Mouse (Mus musculus) large intestine, adult 2 months (tissue): ENCODE results near the gene Wnk2. TPM values are rescaled to one million over a fixed set of nuclear protein-coding genes. Genes with fewer than 3 reads are reported as not detected.

ENCODE experiments used
- DNase-seq: peaks from one replicate; pipeline ENCODE4 v3.0.0-alpha.2; 2012; ENCODE audit warnings: low read depth, low spot score
- WGBS: fragments of 180-500 bp; shearing (Covaris S2); methylation state at CpG from one replicate; pipeline ENCODE4 v1.1.7; 2018; 5-methylcytosine and 5-hydroxymethylcytosine counted together
- polyA plus RNA-seq: library from polyadenylated mRNA; depleted of rRNA; stranded (reverse); fragments of >200 nt; gene quantifications from 2 replicates; pipeline ENCODE4 v1.2.3, GENCODE M21; 2012

Gene Wnk2
- polyA plus RNA-seq, 1 experiment = 12.6 TPM

GRCm38 (mm10) chr13:49180274-49180673 is 32.5 kb upstream of the Wnk2 start:
- WGBS = 88% methylated on average over 5 of the region's 5 CpGs
- DNase-seq = no peak

- 43% methylated on average over 19 of the region's 19 CpGs for WGBS
- no peak for DNase-seq
These were observed 31.2 kb upstream of the Wnk2 start for GRCm38 (mm10) chr13:49178839-49179585.

- no peak for DNase-seq
- 78% methylated on average over 10 of the region's 10 CpGs for WGBS
These were observed 27.7 kb upstream of the Wnk2 start for GRCm38 (mm10) chr13:49175509-49175908.

GRCm38 (mm10) chr13:49172971-49173596 is 25.3 kb upstream of the Wnk2 start:
- WGBS = 10% methylated on average over 12 of the region's 12 CpGs
- peak; percentile 66 for DNase-seq

GRCm38 (mm10) chr13:49172335-49172734 is 24.5 kb upstream of the Wnk2 start:
- 93% methylated on average over 7 of the region's 7 CpGs for WGBS

GRCm38 (mm10) chr13:49171729-49172128 is 23.9 kb upstream of the Wnk2 start:
- 85% methylated on average over 1 of the region's 1 CpGs for WGBS
- no peak for DNase-seq

More at GRCm38 (mm10) chr13:49172335-49172734, 24.5 kb upstream of the Wnk2 start:
- no peak for DNase-seq

GRCm38 (mm10) chr13:49170623-49171022 is 22.8 kb upstream of the Wnk2 start:
- DNase-seq = no peak
- WGBS = 95% methylated on average over 11 of the region's 11 CpGs

- 9% methylated on average over 17 of the region's 17 CpGs for WGBS
- DNase-seq = peak; percentile 79
These were observed 21.8 kb upstream of the Wnk2 start for GRCm38 (mm10) chr13:49169448-49170207.

GRCm38 (mm10) chr13:49167081-49167480 is 19.3 kb upstream of the Wnk2 start:
- 34% methylated on average over 9 of the region's 9 CpGs for WGBS

GRCm38 (mm10) chr13:49163645-49164044 is 15.8 kb upstream of the Wnk2 start:
- DNase-seq = no peak
- 45% methylated on average over 7 of the region's 7 CpGs for WGBS

More at GRCm38 (mm10) chr13:49167081-49167480, 19.3 kb upstream of the Wnk2 start:
- DNase-seq = no peak

GRCm38 (mm10) chr13:49162722-49163121 is 14.9 kb upstream of the Wnk2 start:
- WGBS = 76% methylated on average over 4 of the region's 4 CpGs
- no peak for DNase-seq

- no peak for DNase-seq
- WGBS = 32% methylated on average over 2 of the region's 2 CpGs
These were observed 13.4 kb upstream of the Wnk2 start for GRCm38 (mm10) chr13:49161236-49161635.

- 81% methylated on average over 10 of the region's 10 CpGs for WGBS
- DNase-seq = no peak
These were observed 10.4 kb upstream of the Wnk2 start for GRCm38 (mm10) chr13:49158040-49158713.

GRCm38 (mm10) chr13:49156645-49157044 is 8.8 kb upstream of the Wnk2 start:
- no peak for DNase-seq
- 82% methylated on average over 4 of the region's 4 CpGs for WGBS

GRCm38 (mm10) chr13:49154621-49155020 is 6.8 kb upstream of the Wnk2 start:
- DNase-seq = no peak
- WGBS = 35% methylated on average over 7 of the region's 7 CpGs

GRCm38 (mm10) chr13:49154028-49154427 is 6.2 kb upstream of the Wnk2 start:
- no peak for DNase-seq
- WGBS = 37% methylated on average over 10 of the region's 10 CpGs

- WGBS = 92% methylated on average over 4 of the region's 4 CpGs
- DNase-seq = no peak
These were observed 873 bp upstream of the Wnk2 start for GRCm38 (mm10) chr13:49148687-49149086.

- WGBS = under 1% methylated on average over 96 of the region's 98 CpGs
- DNase-seq = no peak
These were observed 582 bp downstream of the Wnk2 start for GRCm38 (mm10) chr13:49147007-49147857.

- WGBS = 2% methylated on average over 44 of the region's 44 CpGs
- no peak for DNase-seq
These were observed 1.2 kb downstream of the Wnk2 start for GRCm38 (mm10) chr13:49146698-49147006.
